Mouse (Mus musculus) brain, adult 2 months (tissue): ENCODE measurements around the gene Coa3.

Experiments
- DNase-seq: peaks from one replicate; pipeline ENCODE4 v3.0.0; 2011; ENCODE audit warnings: low read depth, low spot score

Gene Coa3

DNA sequence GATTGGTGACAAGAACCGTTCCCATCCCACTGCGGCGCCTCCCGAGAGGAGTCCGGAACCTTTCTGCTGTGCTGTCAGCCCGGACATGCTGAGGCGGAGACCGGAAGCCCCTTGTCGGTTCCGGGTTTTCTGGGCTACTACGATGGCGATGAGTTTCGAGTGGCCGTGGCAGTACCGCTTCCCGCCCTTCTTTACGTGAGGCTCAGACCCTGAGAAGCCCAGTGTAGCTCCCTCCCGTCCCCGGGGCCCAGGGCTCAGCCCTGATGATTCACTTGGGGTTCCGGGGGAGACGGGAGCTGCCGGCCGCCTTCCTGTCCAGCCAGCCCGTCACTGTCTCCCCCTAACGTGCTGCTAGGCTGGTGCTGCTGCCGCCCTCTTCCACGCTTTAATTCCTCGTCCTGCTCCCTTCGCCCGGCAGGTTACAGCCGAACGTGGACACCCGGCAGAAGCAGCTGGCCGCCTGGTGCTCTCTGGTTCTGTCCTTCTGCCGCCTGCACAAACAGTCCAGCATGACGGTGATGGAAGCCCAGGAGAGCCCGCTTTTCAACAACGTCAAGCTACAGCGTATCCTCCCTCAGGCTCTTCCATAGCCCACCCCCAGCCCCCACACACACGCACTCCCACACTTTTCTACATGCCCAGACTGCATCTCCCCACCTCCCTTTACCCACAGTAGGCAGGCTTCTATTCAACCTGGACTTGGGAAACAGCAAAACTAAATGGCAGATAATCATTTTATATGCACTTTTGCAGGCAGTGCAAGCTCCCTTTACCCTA is 25.1 kb downstream of the Coa3 start, which contains the start of gene Vps25:
Gene Vps25, plus strand, starts transcription at position 95 of the 777 bp plus-strand sequence.
- peak; percentile 95 for DNase-seq

DNA sequence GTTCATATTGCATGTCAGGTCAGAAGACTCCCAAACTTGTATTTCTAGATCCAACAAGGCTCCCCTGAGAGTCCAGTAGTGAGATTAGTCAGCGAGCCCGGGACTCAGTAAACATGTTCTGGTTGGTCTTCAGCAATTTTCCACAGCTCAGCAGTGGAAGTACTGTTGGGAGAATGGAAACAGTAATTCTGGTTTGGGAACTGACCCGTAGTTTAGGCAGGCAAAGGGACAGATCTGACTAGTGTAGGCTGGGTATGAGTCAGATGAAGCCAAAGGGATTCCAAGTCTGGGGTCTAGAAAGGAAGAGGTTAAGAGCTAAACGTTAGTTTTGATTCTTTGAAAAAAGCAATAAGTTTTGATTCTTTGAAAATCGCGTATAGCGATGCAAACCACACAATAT is 26.0 kb downstream of the Coa3 start:
- DNase-seq, result no peak

DNA sequence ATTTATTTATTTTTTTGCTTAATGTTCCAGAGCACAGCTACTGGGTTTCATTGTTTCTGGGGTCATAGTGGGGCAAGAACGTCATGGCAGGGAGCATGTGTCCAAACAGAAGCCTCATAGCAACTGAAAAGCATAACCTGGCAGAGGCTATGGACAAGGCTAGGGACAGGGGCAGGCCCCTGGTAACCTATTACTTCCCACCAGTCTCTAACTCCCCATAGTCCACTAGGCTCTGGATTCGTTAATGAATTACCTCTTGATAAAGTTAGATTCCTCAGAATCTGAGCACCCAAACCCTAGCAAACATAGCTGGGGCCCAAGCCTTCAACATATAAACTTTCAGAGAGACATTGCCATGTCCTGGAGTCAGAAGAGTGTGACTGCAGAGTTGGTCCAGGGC is 27.9 kb downstream of the Coa3 start:
- no peak for DNase-seq

DNA sequence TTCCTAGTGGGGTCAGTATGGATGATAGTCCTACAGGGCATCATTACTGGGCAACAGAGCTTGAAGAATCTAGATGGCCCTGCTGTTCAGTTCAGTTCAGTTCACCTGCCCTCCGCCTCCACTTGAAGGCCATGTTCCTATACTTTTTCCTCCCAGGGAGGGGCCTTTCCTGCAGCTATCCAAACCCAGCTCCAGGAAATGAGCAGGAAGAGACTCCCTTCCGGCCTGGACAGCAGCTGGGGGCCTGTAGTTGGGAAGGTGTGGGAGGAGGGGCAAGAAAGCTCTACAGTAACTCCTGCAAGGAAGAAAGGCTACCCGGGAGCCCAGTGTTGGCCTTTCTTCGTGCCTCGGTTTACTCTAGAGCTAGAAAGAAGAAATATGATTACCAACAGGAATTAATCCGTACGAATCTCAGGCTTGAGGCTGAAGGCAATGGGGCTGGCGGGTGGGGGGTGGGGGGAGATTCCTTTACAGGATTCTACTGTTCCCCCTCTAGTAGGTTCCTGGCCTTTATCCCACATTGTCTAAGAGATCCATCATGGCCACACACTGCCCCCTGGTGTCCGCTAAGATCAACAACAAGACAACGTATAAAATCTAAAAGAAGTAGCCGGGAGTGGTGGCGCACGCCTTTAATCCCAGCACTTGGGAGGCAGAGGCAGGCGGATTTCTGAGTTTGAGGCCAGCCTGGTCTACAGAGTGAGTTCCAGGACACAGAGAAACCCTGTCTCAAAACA is 30.5 kb downstream of the Coa3 start:
- DNase-seq, result peak; percentile 86

DNA sequence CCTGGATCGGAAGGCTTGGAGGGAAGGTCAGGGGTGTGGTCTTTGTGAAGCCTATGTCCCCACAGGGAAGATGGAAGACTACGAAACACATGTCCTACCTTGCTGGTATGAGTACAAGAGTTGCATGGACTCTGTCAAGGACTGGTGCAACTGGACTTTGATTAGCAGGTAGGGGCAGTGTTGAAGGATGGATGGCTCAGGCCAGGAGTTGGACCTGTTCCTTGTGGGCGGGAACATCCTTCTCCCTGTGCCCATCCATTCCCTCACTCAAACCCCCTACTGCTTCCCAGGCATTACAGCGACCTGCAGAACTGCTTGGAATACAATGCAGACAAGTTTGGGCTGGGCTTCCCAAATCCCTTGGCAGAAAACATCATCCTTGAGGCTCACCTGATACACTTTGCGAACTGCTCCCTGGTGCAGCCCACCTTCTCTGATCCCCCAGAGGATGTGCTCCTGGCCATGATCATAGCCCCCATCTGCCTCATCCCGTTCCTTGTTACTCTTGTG is 31.3 kb downstream of the Coa3 start:
- no peak for DNase-seq

DNA sequence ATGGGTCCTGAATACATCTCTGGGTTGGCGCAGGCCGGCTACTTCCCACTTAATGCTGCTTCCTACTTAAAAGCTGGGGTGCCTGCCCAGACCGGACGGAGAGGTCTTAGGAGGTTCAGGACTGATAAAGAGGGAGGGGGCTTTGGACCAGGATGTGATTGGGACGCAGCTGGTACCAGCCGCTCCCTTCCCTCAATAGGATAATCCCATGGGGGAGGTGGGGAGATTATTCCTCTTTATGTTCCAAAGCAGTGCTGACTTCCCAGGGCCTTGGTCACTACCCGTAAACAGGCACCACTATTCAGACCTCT is 32.3 kb downstream of the Coa3 start:
- no peak for DNase-seq

DNA sequence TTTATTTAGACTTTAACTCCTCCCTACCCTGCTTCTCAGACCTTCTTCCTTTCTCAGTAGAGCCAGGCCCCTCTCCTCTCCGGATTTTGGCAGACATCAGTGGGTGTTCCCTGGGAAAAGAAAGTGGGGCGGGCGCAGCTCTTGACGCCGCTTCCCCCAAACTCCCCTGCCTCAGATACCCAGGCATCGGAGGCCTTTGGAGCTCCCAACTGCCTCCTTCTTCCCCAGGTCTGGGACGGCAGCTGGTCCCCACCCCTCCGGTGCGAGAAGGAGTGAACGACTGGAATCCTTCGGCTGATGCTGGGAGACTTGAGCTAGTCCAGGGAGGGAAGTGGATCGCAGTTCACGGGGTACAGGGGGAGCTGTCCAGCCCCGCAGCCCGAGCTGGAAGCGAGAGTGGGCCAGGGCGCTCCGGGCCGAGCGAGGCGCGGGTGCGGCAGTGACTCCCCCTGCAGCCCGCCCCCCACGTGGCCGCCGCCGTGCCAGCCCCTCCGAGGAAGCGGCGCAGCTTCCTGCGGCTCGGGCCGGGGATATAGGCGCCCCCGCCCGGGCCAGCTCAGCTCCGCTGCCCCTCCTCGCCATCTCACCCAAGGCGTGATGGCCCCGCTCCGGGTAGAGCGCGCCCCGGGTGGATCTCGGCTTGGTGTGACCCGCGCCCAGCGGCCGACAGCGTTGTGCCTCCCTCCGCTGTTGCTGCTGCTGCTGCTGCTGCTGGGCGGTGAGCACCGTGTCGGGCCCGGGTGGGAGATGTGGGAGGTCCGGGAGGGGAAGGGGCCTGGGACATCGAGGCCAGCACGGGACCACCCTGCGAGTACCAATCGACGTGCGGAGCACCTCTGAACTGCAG is 32.8 kb downstream of the Coa3 start, which contains the start of gene Ramp2:
Gene Ramp2, plus strand, starts transcription at position 174 of the 847 bp plus-strand sequence.
- no peak for DNase-seq

DNA sequence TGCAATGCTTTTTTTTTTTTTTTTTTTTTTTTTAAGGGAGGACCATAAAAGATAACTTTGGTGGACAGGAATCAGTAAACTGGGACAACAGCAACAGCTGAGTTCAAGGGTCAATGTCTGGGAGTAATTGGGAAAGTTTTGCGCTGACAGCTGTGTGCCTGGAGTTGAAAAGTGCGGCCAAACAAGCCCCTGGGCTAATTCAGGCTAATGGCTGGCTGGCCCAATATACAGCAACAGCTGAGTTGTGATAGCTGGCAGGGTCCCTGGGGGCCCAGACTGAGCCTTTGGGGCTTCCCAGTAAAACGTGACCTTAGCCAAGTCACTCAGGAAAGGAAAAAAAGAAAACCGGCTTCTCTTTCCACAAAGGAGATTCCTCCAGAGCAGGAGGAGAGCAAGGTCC is 33.8 kb downstream of the Coa3 start:
- DNase-seq, result no peak

DNA sequence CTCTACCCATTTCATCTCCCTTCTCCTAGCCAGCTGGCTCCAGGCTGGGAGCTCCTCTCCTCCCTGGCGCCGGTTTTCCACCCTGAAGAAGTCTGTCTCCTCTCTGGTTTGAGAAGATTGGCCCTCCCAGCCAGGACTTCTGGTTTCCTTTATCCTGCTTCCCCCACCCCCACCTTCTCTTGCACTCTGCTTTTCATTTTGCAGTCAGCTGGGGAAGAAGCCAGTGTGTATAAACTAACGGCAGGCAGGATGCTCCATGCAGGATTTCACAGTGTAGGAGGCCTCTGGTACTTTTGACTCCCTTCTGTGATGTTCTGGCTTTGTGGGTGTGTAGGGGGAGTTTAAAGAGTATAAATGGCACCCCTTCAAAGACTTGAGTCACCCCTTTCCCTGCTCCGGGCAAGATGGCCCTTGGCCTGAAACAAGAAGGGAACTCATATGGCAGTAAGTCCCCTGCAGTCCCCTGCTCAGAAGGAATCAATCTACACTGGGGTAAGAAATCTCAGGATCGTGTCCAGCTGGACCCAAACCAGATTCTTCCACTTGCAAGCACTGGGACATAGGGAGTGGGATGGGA is 40.8 kb downstream of the Coa3 start:
- peak; percentile 79 for DNase-seq

DNA sequence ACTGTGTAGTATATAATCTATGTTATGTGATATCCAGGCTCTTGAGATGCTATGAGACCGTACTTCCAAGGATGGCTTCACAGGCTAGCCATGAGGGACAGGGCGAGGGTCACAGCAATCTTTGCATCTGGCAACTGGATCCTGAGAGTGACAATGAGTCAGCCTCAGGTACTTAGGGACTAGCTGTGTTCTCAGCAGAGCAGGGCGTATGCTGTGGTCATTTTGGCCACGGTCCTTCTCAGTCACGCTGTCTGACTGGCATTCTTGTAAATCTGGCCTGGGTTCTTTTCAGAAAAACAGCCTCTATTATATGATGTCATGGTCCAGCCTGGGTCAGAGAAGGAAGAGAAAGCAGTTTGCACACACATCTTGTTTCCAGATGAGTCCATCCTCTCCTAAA is 42.1 kb downstream of the Coa3 start:
- no peak for DNase-seq

DNA sequence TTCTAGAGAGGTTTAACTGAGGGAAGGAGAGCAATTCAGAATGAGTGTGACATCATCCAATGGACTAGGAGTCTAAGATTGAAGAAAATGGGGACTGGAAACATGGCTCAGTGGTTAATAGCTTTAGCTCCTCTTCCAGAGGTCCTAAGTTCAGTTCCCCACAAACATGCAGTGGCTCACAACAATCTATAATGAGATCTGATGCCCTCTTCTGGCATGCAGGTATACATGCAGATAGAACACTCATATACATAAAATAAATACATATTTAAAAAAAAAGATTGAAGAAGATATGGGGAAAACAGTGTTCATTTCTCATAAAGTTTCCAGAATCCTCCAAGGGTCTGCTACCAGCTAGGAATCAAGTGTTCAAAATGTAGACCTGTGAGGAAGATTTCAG is 43.5 kb downstream of the Coa3 start:
- no peak for DNase-seq

DNA sequence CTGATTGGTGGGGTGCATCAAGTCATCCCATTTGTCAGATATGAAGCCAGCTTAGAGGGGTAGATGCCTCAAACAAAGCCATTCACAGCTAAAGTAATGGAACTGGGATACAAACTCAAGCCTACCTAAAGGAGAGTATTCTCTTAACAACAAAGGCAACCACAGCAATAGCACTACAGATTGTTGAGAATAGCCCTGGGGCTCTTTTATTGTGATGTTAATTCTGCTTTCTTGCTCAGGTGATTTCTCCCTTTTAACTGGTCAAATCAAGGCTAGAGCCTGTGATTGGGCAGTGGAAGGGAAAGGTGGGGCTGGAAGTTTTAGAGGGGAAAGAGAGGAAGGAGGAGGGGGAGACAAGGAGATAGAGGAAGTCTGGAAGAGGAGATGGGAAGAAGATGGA is 44.8 kb downstream of the Coa3 start:
- DNase-seq, result no peak

DNA sequence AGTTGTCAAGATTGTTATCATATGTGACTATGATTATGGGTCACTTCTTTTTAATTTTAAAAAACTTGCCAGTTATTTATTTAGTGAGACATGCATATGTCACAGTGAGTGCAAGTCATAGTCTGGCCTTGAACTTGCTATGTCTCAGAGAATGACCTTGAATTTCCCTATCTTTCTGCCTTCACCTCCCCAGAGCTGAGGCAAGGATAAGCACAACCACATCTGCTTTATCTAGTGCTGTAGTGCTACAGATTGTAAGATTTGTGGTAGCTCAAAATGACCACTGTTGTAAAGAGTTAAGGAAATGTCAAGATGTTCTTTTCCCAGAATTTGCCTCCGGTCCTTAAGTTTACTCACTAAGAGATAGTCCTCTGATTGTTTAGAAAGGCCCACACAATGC is 45.7 kb downstream of the Coa3 start:
- no peak for DNase-seq

DNA sequence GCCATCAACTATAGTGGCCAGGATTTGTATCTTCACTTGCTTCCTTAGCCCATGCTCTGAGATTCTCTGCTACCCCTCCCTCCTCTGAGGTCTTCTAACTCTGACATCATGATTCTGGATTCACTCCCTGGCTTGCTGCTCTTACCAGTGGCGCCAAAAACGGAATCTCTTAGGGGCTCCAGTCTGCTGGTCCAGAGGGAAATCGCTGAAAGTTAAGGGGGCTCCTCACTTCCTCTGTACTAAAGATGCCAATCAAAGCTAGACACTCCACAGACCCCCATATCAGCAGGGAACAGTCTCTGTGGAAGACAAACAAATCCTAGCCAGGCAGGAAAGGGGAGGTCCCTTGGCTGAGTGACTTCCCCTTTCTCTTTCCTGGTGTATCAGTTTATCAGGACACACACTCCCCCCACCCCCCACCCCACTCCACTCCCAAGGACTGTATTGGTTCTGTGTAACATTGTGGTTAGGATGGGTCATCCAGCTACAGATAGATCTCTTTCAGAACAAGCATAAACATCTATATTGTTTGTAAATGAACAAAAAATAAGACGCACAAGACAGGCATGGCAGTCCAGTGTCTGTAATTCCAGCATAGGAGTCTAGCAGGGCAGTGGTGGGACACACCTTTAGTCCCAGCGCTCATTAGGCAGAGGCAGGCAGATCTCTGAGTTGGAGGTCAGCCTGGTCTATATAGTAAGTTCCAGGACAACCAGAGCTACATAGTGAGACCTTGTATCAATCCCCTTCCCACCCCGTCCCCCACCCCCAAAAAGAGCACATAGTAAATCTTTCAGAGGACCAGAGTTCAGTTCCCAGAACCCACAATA is 46.7 kb downstream of the Coa3 start:
- DNase-seq, result no peak

DNA sequence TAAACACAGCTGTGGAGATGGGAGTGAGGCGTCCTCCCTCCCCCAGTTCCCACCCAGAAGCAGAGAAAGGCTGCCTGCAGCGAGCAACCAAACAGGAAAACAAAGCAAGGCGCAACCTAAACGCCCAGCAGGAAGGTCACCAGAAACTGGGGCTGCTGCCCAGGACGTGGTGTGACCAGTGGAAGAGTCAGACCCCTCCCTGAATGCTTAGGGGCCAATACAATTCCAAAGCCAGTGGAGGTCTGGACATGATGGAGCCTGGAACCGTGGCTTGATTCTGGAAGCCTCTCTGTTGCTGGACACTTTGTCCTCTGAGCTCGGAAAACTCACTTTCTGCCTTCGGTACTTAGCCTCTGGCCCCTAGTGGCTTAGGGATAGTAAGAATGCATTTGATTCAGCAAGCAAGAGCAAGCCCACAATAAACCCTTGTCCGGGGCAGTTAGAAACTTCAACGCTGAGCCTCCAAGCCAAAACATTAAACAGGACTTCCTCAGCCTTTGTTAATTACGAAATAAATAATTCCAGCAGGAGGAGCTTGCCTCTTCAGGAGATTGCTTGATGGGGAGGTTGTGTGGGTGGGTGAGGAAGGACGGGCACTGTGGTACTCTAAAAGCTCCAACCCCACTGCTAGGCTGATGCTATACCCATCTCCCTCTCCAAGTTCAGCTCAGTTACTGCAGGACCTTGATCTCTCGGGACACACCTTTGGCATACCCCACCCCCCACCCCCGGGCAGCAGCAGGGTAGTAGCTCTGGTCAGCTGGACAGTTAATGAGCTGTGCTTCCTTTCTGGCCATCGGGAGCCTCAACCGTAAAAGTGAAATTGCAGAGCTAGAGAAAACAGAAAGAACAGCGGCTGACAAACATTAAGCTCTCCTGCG is 47.7 kb downstream of the Coa3 start:
- peak; percentile 47 for DNase-seq

DNA sequence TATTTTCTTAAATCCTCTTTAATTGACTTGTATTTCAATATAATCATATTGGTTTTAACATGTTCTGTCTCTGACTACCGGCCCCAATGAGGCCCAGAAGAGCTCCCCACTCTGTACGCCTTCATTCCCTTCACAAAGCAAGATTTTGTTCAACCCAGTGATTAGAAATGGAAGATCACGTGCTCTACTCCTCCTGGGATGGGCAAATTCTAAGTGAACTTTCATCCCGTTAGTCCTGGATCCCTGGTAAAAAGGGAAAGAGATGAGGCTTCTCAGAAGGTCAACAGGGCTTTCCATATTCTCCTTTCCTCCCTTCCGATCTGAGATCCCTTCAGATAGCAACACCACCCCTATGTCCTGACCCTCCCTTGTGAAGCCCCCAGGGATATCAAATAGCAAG is 48.4 kb downstream of the Coa3 start:
- peak; percentile 20 for DNase-seq

DNA sequence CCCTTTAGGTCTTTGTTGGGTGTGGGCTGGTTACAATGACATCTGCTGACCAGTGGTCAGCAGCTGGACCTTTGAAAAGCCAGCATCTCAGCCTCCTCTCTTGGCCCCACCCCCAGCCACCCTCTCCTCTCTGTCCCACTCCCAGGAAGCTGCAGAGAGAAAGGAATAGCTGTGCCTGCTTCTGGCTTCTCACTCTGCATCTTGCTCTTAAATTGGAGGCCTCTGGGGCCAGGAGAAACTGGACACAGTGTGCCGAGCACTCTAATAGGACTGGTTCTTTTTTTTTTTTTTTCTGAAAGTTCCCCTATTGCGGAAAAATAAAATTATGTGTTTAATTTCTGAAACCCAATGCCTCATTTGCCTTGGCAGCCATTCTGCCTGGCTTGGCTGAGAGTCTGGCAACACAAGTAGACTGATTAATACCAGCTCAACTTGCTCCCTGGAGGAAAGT is 48.8 kb downstream of the Coa3 start:
- peak; percentile 37 for DNase-seq

DNA sequence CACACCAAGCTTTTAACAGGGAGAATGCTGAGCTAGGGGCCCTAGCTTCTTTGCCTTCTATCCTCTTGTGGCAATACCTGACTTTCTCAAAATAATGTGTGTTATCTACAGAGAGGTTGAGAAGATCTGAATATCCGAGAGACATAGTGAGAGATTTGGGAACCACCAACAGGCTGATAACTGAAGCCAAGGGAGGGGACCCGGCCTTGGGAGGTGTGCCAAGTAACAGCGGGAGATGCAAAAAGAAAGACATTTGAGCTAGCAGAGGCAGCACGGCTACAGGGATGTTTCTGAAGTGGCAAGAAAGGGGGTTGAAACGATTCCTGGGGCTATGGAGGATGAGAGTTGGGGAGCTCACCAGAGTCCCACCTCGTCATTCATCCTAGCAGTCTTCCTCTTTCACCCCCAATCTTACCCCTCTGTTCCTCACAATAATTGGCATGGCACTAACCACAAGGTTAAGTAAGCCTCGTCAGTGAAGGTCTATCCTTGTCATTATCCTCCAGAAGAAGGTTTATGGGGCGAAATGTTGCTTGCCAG is 49.5 kb downstream of the Coa3 start:
- no peak for DNase-seq
